Mouse (Mus musculus): ENCODE measurements around the gene Mtch2. TPM values are rescaled to one million over a fixed set of nuclear protein-coding genes. Genes with fewer than 3 reads are reported as not detected.

The Mtch2 gene
- polyA plus RNA-seq, 1 experiment from 2014 or later, result 207 TPM

DNA sequence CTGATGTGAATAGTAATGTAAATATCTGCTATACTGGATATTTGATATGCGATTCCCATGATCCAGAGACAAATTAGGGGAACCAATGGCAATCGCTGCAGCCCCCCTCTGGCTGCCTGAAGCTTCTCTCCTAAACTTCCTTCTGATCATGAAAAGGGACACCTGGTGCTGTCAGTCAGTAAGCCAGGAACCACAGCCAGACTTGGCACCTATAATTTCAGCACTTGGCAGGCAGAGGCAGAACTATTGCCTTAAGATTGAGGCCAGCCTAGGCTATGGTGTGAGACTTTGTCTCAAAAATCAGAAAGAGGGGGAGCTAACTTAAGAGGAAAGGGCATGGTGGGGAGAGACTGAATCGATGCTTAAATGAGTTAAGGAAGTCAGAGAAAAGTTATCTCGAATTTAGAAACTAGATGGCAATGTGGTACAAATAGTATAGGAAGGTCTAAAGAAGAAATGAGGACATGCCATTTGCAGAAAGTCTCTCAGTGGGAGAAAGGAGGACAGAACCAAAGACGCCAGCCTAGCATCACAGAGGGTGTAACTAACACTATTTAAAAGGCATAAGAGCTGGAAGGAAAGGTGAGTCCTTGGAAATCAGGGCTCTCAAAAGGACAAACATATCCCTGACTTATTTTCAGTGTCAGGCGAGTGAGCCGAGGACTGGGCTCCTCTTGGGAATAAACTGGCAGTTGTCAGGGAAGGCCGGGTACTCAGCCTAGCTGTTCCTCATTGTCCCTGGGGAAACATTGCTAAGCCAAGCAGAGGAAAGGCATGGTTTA is 24.4 kb downstream of the Mtch2 start:
- peak; percentile 44 for DNase-seq (ENCODE audit: low spot score)

GRCm38 (mm10) chr2:90874025-90874424 is 27.1 kb downstream of the Mtch2 start:
- Histone ChIP-seq H3K27me3 (replicated peaks; ENCODE audit: control insufficient read depth, insufficient read depth, low read length) (no peaks in the 10 kb centered on the region), H3K27ac (replicated peaks; ENCODE audit: low read depth, low read length) (no peak overlapping the region), H3K9ac (ENCODE audit: low read depth, low read length) (no peak overlapping the region)

More for the DNA sequence above, 24.4 kb downstream of the Mtch2 start:
- no peak overlapping the region for H3K9ac ChIP-seq (ENCODE audit: low read depth, low read length)
- H3K9me3 ChIP-seq (ENCODE audit: control insufficient read depth, low read length), result no peaks in the 10 kb centered on the region
- peaks cover 18% of the 10 kb centered on the region; the same call in 1 of the 2 replicates for H3K36me3 ChIP-seq (ENCODE audit: control insufficient read depth, insufficient read depth, low read length)
- 59% methylated on average over 8 of the region's 8 CpGs for WGBS
- H3K4me1 ChIP-seq (ENCODE audit: control insufficient read depth, insufficient read depth, low read length), result no peaks in the 10 kb centered on the region
- no peak overlapping the region for H3K4me2 ChIP-seq (ENCODE audit: low read depth, low read length)
- no peak overlapping the region for H3K4me3 ChIP-seq (ENCODE audit: low read depth, low read length)
- no peak overlapping the region for H3K27ac ChIP-seq (replicated peaks; ENCODE audit: low read depth, low read length)
- no peaks in the 10 kb centered on the region for H3K27me3 ChIP-seq (replicated peaks; ENCODE audit: control insufficient read depth, insufficient read depth, low read length)
- ATAC-seq (ENCODE audit: low read depth), result no peak

GRCm38 (mm10) chr2:90875239-90875638 is 28.3 kb downstream of the Mtch2 start:
- no peak overlapping the region for H3K4me2 ChIP-seq (ENCODE audit: low read depth, low read length)
- H3K4me1 ChIP-seq (ENCODE audit: control insufficient read depth, insufficient read depth, low read length), result no peaks in the 10 kb centered on the region
- 63% methylated on average over 2 of the region's 2 CpGs for WGBS
- DNase-seq (ENCODE audit: low spot score), result no peak
- no peaks in the 10 kb centered on the region for H3K9me3 ChIP-seq (ENCODE audit: control insufficient read depth, low read length)
- no peak overlapping the region for H3K9ac ChIP-seq (ENCODE audit: low read depth, low read length)
- H3K27me3 ChIP-seq (replicated peaks; ENCODE audit: control insufficient read depth, insufficient read depth, low read length), result no peaks in the 10 kb centered on the region
- H3K36me3 ChIP-seq (ENCODE audit: control insufficient read depth, insufficient read depth, low read length), result no peaks in the 10 kb centered on the region
- no peak overlapping the region for H3K4me3 ChIP-seq (ENCODE audit: low read depth, low read length)
- no peak overlapping the region for H3K27ac ChIP-seq (replicated peaks; ENCODE audit: low read depth, low read length)
- ATAC-seq (ENCODE audit: low read depth), result no peak

More at GRCm38 (mm10) chr2:90874025-90874424, 27.1 kb downstream of the Mtch2 start:
- Histone ChIP-seq H3K4me2 (ENCODE audit: low read depth, low read length) (no peak overlapping the region), H3K4me1 (ENCODE audit: control insufficient read depth, insufficient read depth, low read length) (no peaks in the 10 kb centered on the region), H3K4me3 (ENCODE audit: low read depth, low read length) (no peak overlapping the region), H3K9me3 (ENCODE audit: control insufficient read depth, low read length) (no peaks in the 10 kb centered on the region), H3K36me3 (ENCODE audit: control insufficient read depth, insufficient read depth, low read length) (no peaks in the 10 kb centered on the region)
- DNase-seq (ENCODE audit: low spot score) (no peak), ATAC-seq (ENCODE audit: low read depth) (no peak)
- WGBS, result 83% methylated on average over 1 of the region's 1 CpGs

DNA sequence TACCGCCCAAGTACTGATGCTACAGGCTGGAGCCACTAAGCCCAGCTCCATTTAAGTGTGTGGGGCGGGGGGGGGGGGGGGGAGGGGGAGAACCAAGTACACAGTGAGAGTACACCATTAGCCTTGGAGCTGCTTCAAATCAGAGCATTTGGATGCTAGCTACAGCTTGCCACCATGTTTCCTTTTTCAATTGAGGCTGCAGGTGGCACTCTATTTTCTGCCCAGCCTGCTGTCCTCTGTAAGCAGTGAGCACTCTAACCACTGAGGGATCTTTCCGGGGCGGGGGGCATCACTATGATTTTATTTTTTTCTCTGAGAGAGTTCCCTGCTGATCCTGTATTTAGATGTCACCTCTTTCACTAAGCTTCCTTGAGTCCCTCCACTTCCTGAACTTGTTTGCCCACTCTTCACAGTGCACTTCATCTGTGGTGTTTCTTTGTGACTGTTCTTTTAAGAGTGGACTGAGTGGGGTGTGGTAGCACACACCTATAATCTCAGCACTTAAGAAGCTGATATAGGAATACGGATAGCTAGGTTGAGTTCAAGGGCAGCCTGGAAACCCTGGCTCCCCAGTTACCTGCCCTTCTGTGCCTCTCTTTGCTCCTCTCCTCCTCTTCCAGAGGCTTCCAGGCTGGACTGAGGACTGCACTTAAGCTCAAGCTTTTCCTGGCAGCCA is 30.8 kb downstream of the Mtch2 start:
- Histone ChIP-seq H3K4me3 (ENCODE audit: low read depth, low read length) (no peak overlapping the region), H3K36me3 (ENCODE audit: control insufficient read depth, insufficient read depth, low read length) (no peaks in the 10 kb centered on the region), H3K9me3 (ENCODE audit: control insufficient read depth, low read length) (no peaks in the 10 kb centered on the region), H3K27me3 (replicated peaks; ENCODE audit: control insufficient read depth, insufficient read depth, low read length) (no peaks in the 10 kb centered on the region), H3K9ac (ENCODE audit: low read depth, low read length) (no peak overlapping the region), H3K4me1 (ENCODE audit: control insufficient read depth, insufficient read depth, low read length) (no peaks in the 10 kb centered on the region), H3K4me2 (ENCODE audit: low read depth, low read length) (no peak overlapping the region), H3K27ac (replicated peaks; ENCODE audit: low read depth, low read length) (no peak overlapping the region)
- ATAC-seq (ENCODE audit: low read depth) (no peak), DNase-seq (ENCODE audit: low spot score) (no peak)
- WGBS, result 62% methylated on average over 5 of the region's 5 CpGs

- Histone ChIP-seq H3K4me3 (ENCODE audit: low read depth, low read length) (no peak overlapping the region), H3K27me3 (replicated peaks; ENCODE audit: control insufficient read depth, insufficient read depth, low read length) (0 out of 2 replicates have a peak, but pooled peaks cover under 1% of the 10 kb centered on the region), H3K9ac (ENCODE audit: low read depth, low read length) (no peak overlapping the region), H3K36me3 (ENCODE audit: control insufficient read depth, insufficient read depth, low read length) (no peaks in the 10 kb centered on the region), H3K4me1 (ENCODE audit: control insufficient read depth, insufficient read depth, low read length) (no peaks in the 10 kb centered on the region), H3K27ac (replicated peaks; ENCODE audit: low read depth, low read length) (no peak overlapping the region), H3K9me3 (ENCODE audit: control insufficient read depth, low read length) (peaks cover 10% of the 10 kb centered on the region; the same call in 1 of the 2 replicates), H3K4me2 (ENCODE audit: low read depth, low read length) (no peak overlapping the region)
- ATAC-seq (ENCODE audit: low read depth) (no peak), DNase-seq (ENCODE audit: low spot score) (no peak)
Measured at GRCm38 (mm10) chr2:90879419-90879818, 32.5 kb downstream of the Mtch2 start.

DNA sequence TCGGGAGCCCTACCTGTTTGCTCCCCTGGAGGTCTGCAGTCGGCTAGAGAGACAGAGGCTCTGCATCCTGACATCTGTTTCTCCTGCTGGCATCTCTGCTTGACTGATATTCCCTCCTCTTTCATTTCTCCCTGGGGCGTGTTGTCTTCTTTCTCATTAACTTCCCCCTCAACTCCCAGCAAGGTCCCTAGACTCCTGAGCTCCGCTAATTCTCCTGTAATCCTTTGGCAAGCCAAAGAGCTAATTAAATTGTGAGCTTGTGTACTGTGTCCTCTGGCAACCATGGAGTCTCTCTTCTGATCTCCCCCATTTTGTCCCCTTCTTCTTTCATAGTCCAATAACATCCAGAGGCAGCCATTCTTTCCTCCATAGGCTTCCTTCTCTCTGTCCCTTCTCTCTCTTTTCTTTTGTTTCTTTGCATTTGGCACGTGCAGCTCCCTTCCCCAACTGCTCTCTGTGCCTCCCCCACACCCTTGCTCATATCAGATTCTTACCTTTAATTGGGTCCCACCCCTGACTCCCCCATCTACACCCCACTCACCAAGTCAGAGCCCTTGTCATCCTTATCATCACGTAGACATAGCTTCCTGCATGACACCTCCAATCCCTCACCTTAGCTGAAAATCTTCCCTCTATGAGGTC is 33.3 kb downstream of the Mtch2 start:
- no peak overlapping the region for H3K27ac ChIP-seq (replicated peaks; ENCODE audit: low read depth, low read length)
- H3K4me2 ChIP-seq (ENCODE audit: low read depth, low read length), result no peak overlapping the region
- 26% methylated on average over 6 of the region's 6 CpGs for WGBS
- ATAC-seq (ENCODE audit: low read depth), result no peak
- DNase-seq (ENCODE audit: low spot score), result peak; percentile 29
- peaks cover 8% of the 10 kb centered on the region for H3K27me3 ChIP-seq (replicated peaks; ENCODE audit: control insufficient read depth, insufficient read depth, low read length)
- no peaks in the 10 kb centered on the region for H3K36me3 ChIP-seq (ENCODE audit: control insufficient read depth, insufficient read depth, low read length)
- H3K4me1 ChIP-seq (ENCODE audit: control insufficient read depth, insufficient read depth, low read length), result peaks cover 2% of the 10 kb centered on the region; the same call in 1 of the 2 replicates
- H3K9ac ChIP-seq (ENCODE audit: low read depth, low read length), result no peak overlapping the region
- H3K9me3 ChIP-seq (ENCODE audit: control insufficient read depth, low read length), result peaks cover 10% of the 10 kb centered on the region; the same call in 1 of the 2 replicates
- H3K4me3 ChIP-seq (ENCODE audit: low read depth, low read length), result no peak overlapping the region

GRCm38 (mm10) chr2:90881824-90882223 is 34.9 kb downstream of the Mtch2 start:
- 66% methylated on average over 2 of the region's 2 CpGs for WGBS
- H3K9ac ChIP-seq (ENCODE audit: low read depth, low read length), result no peak overlapping the region
- no peaks in the 10 kb centered on the region for H3K36me3 ChIP-seq (ENCODE audit: control insufficient read depth, insufficient read depth, low read length)
- no peak overlapping the region for H3K27ac ChIP-seq (replicated peaks; ENCODE audit: low read depth, low read length)
- ATAC-seq (ENCODE audit: low read depth) (no peak), DNase-seq (ENCODE audit: low spot score) (no peak)
- no peak overlapping the region for H3K4me2 ChIP-seq (ENCODE audit: low read depth, low read length)
- H3K4me3 ChIP-seq (ENCODE audit: low read depth, low read length), result no peak overlapping the region
- peaks cover 24% of the 10 kb centered on the region for H3K27me3 ChIP-seq (replicated peaks; ENCODE audit: control insufficient read depth, insufficient read depth, low read length)
- peaks cover 10% of the 10 kb centered on the region; the same call in 1 of the 2 replicates for H3K9me3 ChIP-seq (ENCODE audit: control insufficient read depth, low read length)
- peaks cover 5% of the 10 kb centered on the region; the same call in 1 of the 2 replicates for H3K4me1 ChIP-seq (ENCODE audit: control insufficient read depth, insufficient read depth, low read length)

DNA sequence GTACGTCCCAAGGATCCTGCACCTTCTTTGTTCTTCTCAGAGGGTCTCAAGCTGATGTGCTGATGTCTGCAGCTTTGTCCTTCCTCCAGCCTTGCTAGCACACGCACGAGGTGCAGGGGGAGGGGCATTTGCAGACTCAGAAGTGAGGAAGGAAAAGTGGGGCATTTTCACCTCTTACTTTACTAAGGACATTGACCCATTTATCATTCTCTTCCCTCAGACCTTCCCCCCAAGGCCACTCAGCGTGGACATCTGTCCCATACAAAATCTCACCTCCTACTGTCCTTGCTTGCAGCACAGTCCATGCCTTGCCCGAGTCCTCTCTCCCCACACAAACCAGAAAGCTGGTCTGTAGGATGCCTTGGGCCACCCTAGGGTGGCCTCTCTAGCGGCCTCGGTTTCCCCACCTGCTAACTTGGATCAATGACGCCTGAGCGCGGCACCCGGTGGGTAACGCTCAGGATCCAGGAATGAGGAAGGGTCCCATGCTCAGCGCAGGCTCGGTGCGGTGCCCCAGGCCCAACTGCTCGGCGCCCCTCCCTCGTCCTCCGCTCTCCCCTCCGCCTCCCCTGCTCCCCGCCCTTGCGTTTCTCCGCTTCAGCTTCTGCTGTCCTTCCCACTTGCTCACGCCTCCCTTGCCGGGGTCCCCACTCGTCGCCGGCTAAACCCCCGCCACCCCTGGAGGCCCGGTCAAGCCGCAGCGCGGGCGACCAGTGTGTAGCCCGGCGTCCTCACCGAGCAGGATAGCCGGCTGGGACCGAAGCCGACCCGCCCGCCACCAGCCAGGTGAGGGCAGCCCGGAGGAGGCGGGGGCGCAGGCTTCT is 38.5 kb downstream of the Mtch2 start, which contains the start of gene C1qtnf4:
Gene C1qtnf4, plus strand, starts transcription at position 643 of the 824 bp plus-strand sequence.
- Histone ChIP-seq H3K4me3 (ENCODE audit: low read depth, low read length) (peak within 1 kb of the TSS; percentile 64), H3K9ac (ENCODE audit: low read depth, low read length) (peak within 1 kb of the TSS; percentile 71), H3K9me3 (ENCODE audit: control insufficient read depth, low read length) (peaks cover 10% of the 10 kb centered on the region; the same call in 1 of the 2 replicates), H3K4me1 (ENCODE audit: control insufficient read depth, insufficient read depth, low read length) (peaks cover 12% of the 10 kb centered on the region), H3K36me3 (ENCODE audit: control insufficient read depth, insufficient read depth, low read length) (no peaks in the 10 kb centered on the region), H3K27me3 (replicated peaks; ENCODE audit: control insufficient read depth, insufficient read depth, low read length) (peaks cover 55% of the 10 kb centered on the region), H3K4me2 (ENCODE audit: low read depth, low read length) (peak within 1 kb of the TSS; percentile 96), H3K27ac (replicated peaks; ENCODE audit: low read depth, low read length) (no peak within 1 kb of the TSS; the same call in 1 of the 2 replicates)
- DNase-seq (ENCODE audit: low spot score) (peak; percentile 45), ATAC-seq (ENCODE audit: low read depth) (peak; percentile 69)
- WGBS, result 2% methylated on average over 29 of the region's 45 CpGs

Measured in embryonic facial prominence, embryonic 14.5 days (tissue).